Mouse (Mus musculus) hindbrain, embryonic 16.5 days (tissue): ENCODE data around the gene Pih1d1. TPM values are rescaled to one million over a fixed set of nuclear protein-coding genes. Genes with fewer than 3 reads are reported as not detected.
"Not testable (repeated sequence)": the region's sequence is repeated elsewhere in the genome, so short reads cannot be mapped to it uniquely, and the experiment has no call there.

Experiments
- ATAC-seq: fragments of 200-750 bp; cut with Nextera tagmentation; 2 replicates; pipeline ENCODE4 v1.8.0; 2017; ENCODE audit warnings: moderate TSS enrichment, moderate library complexity
- H3K27ac ChIP-seq: fragments of 300-500 bp; sonication (generic); 2 replicates; pipeline ENCODE4 v1.5.1; 2014; ENCODE audit warnings: low read depth, mild to moderate bottlenecking, control low read depth, low read length, moderate library complexity
- H3K27me3 ChIP-seq: fragments of 300-500 bp; sonication (generic); replicated peaks from 2 replicates; pipeline ENCODE4 v1.6.1; 2014; ENCODE audit warnings: low read length; ENCODE audit not compliant: control insufficient read depth, insufficient read depth
- H3K36me3 ChIP-seq: fragments of 300-500 bp; sonication (generic); 2 replicates; pipeline ENCODE4 v1.6.1; 2014; ENCODE audit warnings: mild to moderate bottlenecking, low read length, moderate library complexity, mixed read lengths; ENCODE audit not compliant: control insufficient read depth, insufficient read depth
- H3K4me1 ChIP-seq: fragments of 300-500 bp; sonication (generic); 2 replicates; pipeline ENCODE4 v1.6.1; 2014; ENCODE audit warnings: low read depth, low read length; ENCODE audit not compliant: control insufficient read depth, insufficient read depth
- H3K4me2 ChIP-seq: fragments of 300-500 bp; sonication (generic); 2 replicates; pipeline ENCODE4 v1.6.1; 2014; ENCODE audit warnings: mild to moderate bottlenecking, low read length, control low read depth, moderate library complexity
- H3K4me3 ChIP-seq: fragments of 300-500 bp; sonication (generic); 2 replicates; pipeline ENCODE4 v1.5.1; 2014; ENCODE audit warnings: mild to moderate bottlenecking, low read length, control low read depth, moderate library complexity
- H3K9ac ChIP-seq: fragments of 300-500 bp; sonication (generic); 2 replicates; pipeline ENCODE4 v1.6.1; 2014; ENCODE audit warnings: low read depth, mild to moderate bottlenecking, control low read depth, low read length, moderate library complexity
- H3K9me3 ChIP-seq: fragments of 300-500 bp; sonication (generic); 2 replicates; pipeline ENCODE4 v1.6.1; 2014; ENCODE audit warnings: mild to moderate bottlenecking, low read length, moderate library complexity; ENCODE audit not compliant: control insufficient read depth
- WGBS: fragments of 180-500 bp; shearing (Covaris S2); extraction: QIAGEN DNeasy Blood & Tissue Kit; methylation state at CpG from one replicate; pipeline ENCODE4 v1.1.7; 2014; 5-methylcytosine and 5-hydroxymethylcytosine counted together
- polyA plus RNA-seq: library from polyadenylated mRNA; unstranded; fragments of >200 nt; fragmentation: Nextera tagmentation; extraction: Ambion mirVana; gene quantifications from 2 replicates; pipeline ENCODE4 v1.2.1, GENCODE M21; 2015

Gene Pih1d1
- polyA plus RNA-seq, 1 experiment from 2014 or later = 97.6 TPM

- 0 out of 2 replicates have a peak, but pooled peaks have one; percentile 5 for ATAC-seq
- peak overlapping the region; percentile 1 for H3K9ac ChIP-seq
- peaks cover 71% of the 10 kb centered on the region for H3K27me3 ChIP-seq
- peak overlapping the region; percentile 12; the same call in 1 of the 2 replicates for H3K4me2 ChIP-seq
- 2% methylated on average over 19 of the region's 19 CpGs for WGBS
- H3K36me3 ChIP-seq = no peaks in the 10 kb centered on the region
- no peak overlapping the region for H3K27ac ChIP-seq
- no peaks in the 10 kb centered on the region for H3K9me3 ChIP-seq
- H3K4me3 ChIP-seq = no peak overlapping the region
- H3K4me1 ChIP-seq = peaks cover 17% of the 10 kb centered on the region
Measured at GRCm38 (mm10) chr7:45167761-45168445, 13.8 kb downstream of the Pih1d1 start.

- ATAC-seq = no peak
- 5% methylated on average over 24 of the region's 24 CpGs for WGBS
- Histone ChIP-seq H3K4me2 (peak overlapping the region; percentile 46), H3K4me3 (peak overlapping the region; percentile 24), H3K9ac (no peak overlapping the region; the same call in 1 of the 2 replicates), H3K4me1 (peaks cover 15% of the 10 kb centered on the region), H3K36me3 (no peaks in the 10 kb centered on the region), H3K27ac (no peak overlapping the region), H3K27me3 (peaks cover 67% of the 10 kb centered on the region), H3K9me3 (no peaks in the 10 kb centered on the region)
Measured at GRCm38 (mm10) chr7:45168656-45169055, 14.6 kb downstream of the Pih1d1 start.

- no peak overlapping the region for H3K4me2 ChIP-seq
- no peak overlapping the region for H3K9ac ChIP-seq
- no peaks in the 10 kb centered on the region for H3K9me3 ChIP-seq
- H3K27me3 ChIP-seq = peaks cover 66% of the 10 kb centered on the region
- H3K4me1 ChIP-seq = peaks cover 11% of the 10 kb centered on the region; the same call in 1 of the 2 replicates
- 91% methylated on average over 3 of the region's 3 CpGs for WGBS
- no peaks in the 10 kb centered on the region for H3K36me3 ChIP-seq
- H3K4me3 ChIP-seq = no peak overlapping the region
- H3K27ac ChIP-seq = no peak overlapping the region
- no peak for ATAC-seq
Measured at GRCm38 (mm10) chr7:45169495-45169894, 15.4 kb downstream of the Pih1d1 start.

GRCm38 (mm10) chr7:45172974-45173373, 18.9 kb downstream of the Pih1d1 start:
- Histone ChIP-seq H3K4me1 (peaks cover 13% of the 10 kb centered on the region; the same call in 1 of the 2 replicates), H3K9me3 (no peaks in the 10 kb centered on the region), H3K36me3 (no peaks in the 10 kb centered on the region), H3K27ac (no peak overlapping the region), H3K27me3 (peaks cover 69% of the 10 kb centered on the region), H3K9ac (no peak overlapping the region), H3K4me2 (no peak overlapping the region), H3K4me3 (no peak overlapping the region)
- 59% methylated on average over 7 of the region's 7 CpGs for WGBS
- no peak for ATAC-seq

- WGBS = 56% methylated on average over 1 of the region's 1 CpGs
- not testable (repeated sequence) for ATAC-seq, H3K9ac ChIP-seq, H3K4me1 ChIP-seq, H3K36me3 ChIP-seq, H3K27ac ChIP-seq, H3K4me3 ChIP-seq, H3K4me2 ChIP-seq, H3K9me3 ChIP-seq
- peaks cover 69% of the 10 kb centered on the region for H3K27me3 ChIP-seq
Measured at GRCm38 (mm10) chr7:45173772-45174171, 19.7 kb downstream of the Pih1d1 start.

- ATAC-seq = no peak
- H3K36me3 ChIP-seq = no peaks in the 10 kb centered on the region
- peaks cover 7% of the 10 kb centered on the region; the same call in 1 of the 2 replicates for H3K4me1 ChIP-seq
- peak overlapping the region; percentile 34 for H3K4me2 ChIP-seq
- H3K9ac ChIP-seq = peak overlapping the region; percentile 38
- peaks cover 70% of the 10 kb centered on the region for H3K27me3 ChIP-seq
- peak overlapping the region; percentile 12; the same call in 1 of the 2 replicates for H3K4me3 ChIP-seq
- H3K9me3 ChIP-seq = no peaks in the 10 kb centered on the region
- WGBS = 3% methylated on average over 23 of the region's 29 CpGs
- H3K27ac ChIP-seq = no peak overlapping the region
Measured at GRCm38 (mm10) chr7:45174567-45175280, 20.6 kb downstream of the Pih1d1 start.

GRCm38 (mm10) chr7:45175398-45175797, 21.3 kb downstream of the Pih1d1 start:
- 5% methylated on average over 13 of the region's 13 CpGs for WGBS
- Histone ChIP-seq H3K4me1 (peaks cover 7% of the 10 kb centered on the region; the same call in 1 of the 2 replicates), H3K36me3 (no peaks in the 10 kb centered on the region), H3K4me2 (no peak overlapping the region), H3K9ac (no peak overlapping the region), H3K27ac (no peak overlapping the region), H3K4me3 (no peak overlapping the region), H3K27me3 (peaks cover 71% of the 10 kb centered on the region), H3K9me3 (no peaks in the 10 kb centered on the region)
- ATAC-seq = no peak

- Histone ChIP-seq H3K4me1 (peaks cover 7% of the 10 kb centered on the region; the same call in 1 of the 2 replicates), H3K27ac (no peak overlapping the region), H3K9ac (no peak overlapping the region), H3K36me3 (no peaks in the 10 kb centered on the region), H3K4me3 (peak overlapping the region; percentile 26; the same call in 1 of the 2 replicates), H3K9me3 (no peaks in the 10 kb centered on the region), H3K27me3 (peaks cover 71% of the 10 kb centered on the region), H3K4me2 (peak overlapping the region; percentile 47)
- 2% methylated on average over 23 of the region's 23 CpGs for WGBS
- no peak for ATAC-seq
Measured at GRCm38 (mm10) chr7:45175929-45176328, 21.8 kb downstream of the Pih1d1 start.

GRCm38 (mm10) chr7:45176356-45176755, 22.3 kb downstream of the Pih1d1 start:
- Histone ChIP-seq H3K4me3 (peak overlapping the region; percentile 26), H3K9me3 (no peaks in the 10 kb centered on the region), H3K27ac (no peak overlapping the region), H3K27me3 (peaks cover 74% of the 10 kb centered on the region), H3K4me2 (peak overlapping the region; percentile 47), H3K36me3 (no peaks in the 10 kb centered on the region), H3K4me1 (peaks cover 9% of the 10 kb centered on the region), H3K9ac (no peak overlapping the region; the same call in 1 of the 2 replicates)
- ATAC-seq = no peak
- 2% methylated on average over 31 of the region's 31 CpGs for WGBS
